Mouse (Mus musculus) lung, adult 2 months (tissue): Measurements from ENCODE around the gene Entpd3. TPM values are rescaled to one million over a fixed set of nuclear protein-coding genes. Genes with fewer than 3 reads are reported as not detected.

Experiments
- DNase-seq: peaks from one replicate; pipeline ENCODE4 v3.0.0; 2022
- H3K4me1 ChIP-seq: fragments of 200-500 bp; 2 replicates; pipeline ENCODE4 v1.6.1; 2011; ENCODE audit warnings: low read length; ENCODE audit not compliant: control insufficient read depth, insufficient read depth
- H3K4me3 ChIP-seq: fragments of 200-500 bp; replicated peaks from 2 replicates; pipeline ENCODE3; 2011; ENCODE audit warnings: low read depth, mild to moderate bottlenecking, control low read depth, low read length; ENCODE audit errors: extremely low read depth
- CTCF ChIP-seq: fragments of 200-500 bp; IDR thresholded peaks from 2 replicates; pipeline ENCODE4 v1.5.1; 2011; ENCODE audit warnings: mild to moderate bottlenecking, low read length, control low read depth; ENCODE audit not compliant: insufficient read depth
- POLR2A ChIP-seq: fragments of 200-500 bp; IDR thresholded peaks from 2 replicates; pipeline ENCODE4 v1.6.1; 2011; ENCODE audit warnings: low read depth, mild to moderate bottlenecking, control low read depth, low read length, borderline replicate concordance; ENCODE audit errors: extremely low read depth
- WGBS: fragments of 180-500 bp; shearing (Covaris S2); methylation state at CpG from one replicate; pipeline ENCODE4 v1.1.7; 2018; 5-methylcytosine and 5-hydroxymethylcytosine counted together
- polyA plus RNA-seq: library from polyadenylated mRNA; depleted of rRNA; stranded (reverse); fragments of >200 nt; gene quantifications from 2 replicates; pipeline ENCODE4 v1.2.3, GENCODE M21; 2012

Gene Entpd3
- polyA plus RNA-seq, 1 experiment, result 5.7 TPM

- WGBS, result 75% methylated on average over 5 of the region's 5 CpGs
- TF ChIP-seq POLR2A (no peak), CTCF (no peak)
- Histone ChIP-seq H3K4me3 (no peak overlapping the region), H3K4me1 (no peaks in the 10 kb centered on the region)
- DNase-seq, result no peak
Observed at GRCm38 (mm10) chr9:120566384-120566783, 26.8 kb downstream of the Entpd3 start.

- H3K4me1 ChIP-seq, result peaks cover 4% of the 10 kb centered on the region
- 48% methylated on average over 2 of the region's 2 CpGs for WGBS
- DNase-seq, result no peak
- TF ChIP-seq POLR2A (no peak), CTCF (no peak)
- H3K4me3 ChIP-seq, result no peak overlapping the region
Observed at GRCm38 (mm10) chr9:120568917-120569316, 29.3 kb downstream of the Entpd3 start.

GRCm38 (mm10) chr9:120569721-120570333 lies 30.2 kb downstream of the Entpd3 start:
- DNase-seq, result peak; percentile 26
- 55% methylated on average over 13 of the region's 13 CpGs for WGBS
- Histone ChIP-seq H3K4me1 (peaks cover 4% of the 10 kb centered on the region), H3K4me3 (no peak overlapping the region)
- TF ChIP-seq POLR2A (no peak), CTCF (no peak)

- 42% methylated on average over 2 of the region's 2 CpGs for WGBS
- peaks cover 4% of the 10 kb centered on the region for H3K4me1 ChIP-seq
- H3K4me3 ChIP-seq, result no peak overlapping the region
- no peak for DNase-seq
- no peak for TF ChIP-seq CTCF
- no peak for TF ChIP-seq POLR2A
Observed at GRCm38 (mm10) chr9:120570334-120570725, 30.7 kb downstream of the Entpd3 start.

- Histone ChIP-seq H3K4me3 (peak within 1 kb of the TSS; percentile 74), H3K4me1 (peaks cover 4% of the 10 kb centered on the region)
- 4% methylated on average over 43 of the region's 43 CpGs for WGBS
- peak; percentile 90 for TF ChIP-seq POLR2A
- TF ChIP-seq CTCF, result no peak
- DNase-seq, result peak; percentile 98
Observed at GRCm38 (mm10) chr9:120570741-120571592, 31.3 kb downstream of the Entpd3 start, which contains the start of gene Rpl14. Gene Rpl14 (plus strand): TSS chr9:120571444.

- TF ChIP-seq CTCF (no peak), POLR2A (no peak)
- WGBS, result under 1% methylated on average over 53 of the region's 53 CpGs
- DNase-seq, result no peak
Observed at GRCm38 (mm10) chr9:120571593-120572385, 32.2 kb downstream of the Entpd3 start.

GRCm38 (mm10) chr9:120575748-120576661 lies 36.4 kb downstream of the Entpd3 start:
- peaks cover 7% of the 10 kb centered on the region for H3K4me1 ChIP-seq
- TF ChIP-seq POLR2A (no peak), CTCF (no peak)
- no peak overlapping the region for H3K4me3 ChIP-seq
- DNase-seq, result no peak
- 69% methylated on average over 6 of the region's 6 CpGs for WGBS

More at GRCm38 (mm10) chr9:120571593-120572385, 32.2 kb downstream of the Entpd3 start:
- peaks cover 4% of the 10 kb centered on the region for H3K4me1 ChIP-seq
- peak overlapping the region; percentile 74 for H3K4me3 ChIP-seq

- DNase-seq, result no peak
- Histone ChIP-seq H3K4me1 (peaks cover 7% of the 10 kb centered on the region), H3K4me3 (no peak overlapping the region)
- no peak for TF ChIP-seq POLR2A
- TF ChIP-seq CTCF, result no peak
- WGBS, result 1% methylated on average over 4 of the region's 4 CpGs
Observed at GRCm38 (mm10) chr9:120576662-120577013, 37.0 kb downstream of the Entpd3 start.
